Mouse (Mus musculus) hindbrain, embryonic 15.5 days (tissue): Measurements from ENCODE around the gene Fbxl5. TPM values are rescaled to one million over a fixed set of nuclear protein-coding genes. Genes with fewer than 3 reads are reported as not detected.

Experiments used
- ATAC-seq: fragments of 200-750 bp; cut with Nextera tagmentation; 2 replicates; pipeline ENCODE4 v1.8.0; 2017; ENCODE audit warnings: low read depth, moderate number of reproducible peaks, moderate TSS enrichment; ENCODE audit not compliant: low FRiP score
- H3K27ac ChIP-seq: fragments of 300-500 bp; sonication (generic); replicated peaks from 2 replicates; pipeline ENCODE4 v1.5.1; 2015; ENCODE audit warnings: mild to moderate bottlenecking, inconsistent platforms
- H3K27me3 ChIP-seq: fragments of 300-500 bp; sonication (generic); 2 replicates; pipeline ENCODE4 v1.6.1; 2015; ENCODE audit warnings: control low read depth, inconsistent platforms
- H3K36me3 ChIP-seq: fragments of 300-500 bp; sonication (generic); 2 replicates; pipeline ENCODE4 v1.6.1; 2015; ENCODE audit warnings: control low read depth, inconsistent platforms
- H3K4me1 ChIP-seq: fragments of 300-500 bp; sonication (generic); replicated peaks from 2 replicates; pipeline ENCODE4 v1.6.1; 2015; ENCODE audit warnings: control low read depth, inconsistent platforms
- H3K4me2 ChIP-seq: fragments of 300-500 bp; sonication (generic); 2 replicates; pipeline ENCODE4 v1.6.1; 2015; ENCODE audit warnings: moderate library complexity, mild to moderate bottlenecking, inconsistent platforms
- H3K4me3 ChIP-seq: fragments of 300-500 bp; sonication (generic); 2 replicates; pipeline ENCODE4 v1.5.1; 2015; ENCODE audit warnings: mild to moderate bottlenecking, inconsistent platforms
- H3K9ac ChIP-seq: fragments of 300-500 bp; sonication (generic); 2 replicates; pipeline ENCODE4 v1.6.1; 2015; ENCODE audit warnings: inconsistent platforms
- H3K9me3 ChIP-seq: fragments of 300-500 bp; sonication (generic); 2 replicates; pipeline ENCODE4 v1.6.1; 2016; ENCODE audit warnings: control low read depth, inconsistent platforms
- WGBS: fragments of 180-500 bp; shearing (Covaris S2); methylation state at CpG from one replicate; pipeline ENCODE4 v1.1.7; 2015; 5-methylcytosine and 5-hydroxymethylcytosine counted together
- polyA plus RNA-seq: library from polyadenylated mRNA; unstranded; fragments of >200 nt; fragmentation: Nextera tagmentation; extraction: Ambion mirVana; gene quantifications from 2 replicates; pipeline ENCODE4 v1.2.1, GENCODE M21; 2015

The Fbxl5 gene
- polyA plus RNA-seq, 1 experiment from 2014 or later, result 74.4 TPM

DNA sequence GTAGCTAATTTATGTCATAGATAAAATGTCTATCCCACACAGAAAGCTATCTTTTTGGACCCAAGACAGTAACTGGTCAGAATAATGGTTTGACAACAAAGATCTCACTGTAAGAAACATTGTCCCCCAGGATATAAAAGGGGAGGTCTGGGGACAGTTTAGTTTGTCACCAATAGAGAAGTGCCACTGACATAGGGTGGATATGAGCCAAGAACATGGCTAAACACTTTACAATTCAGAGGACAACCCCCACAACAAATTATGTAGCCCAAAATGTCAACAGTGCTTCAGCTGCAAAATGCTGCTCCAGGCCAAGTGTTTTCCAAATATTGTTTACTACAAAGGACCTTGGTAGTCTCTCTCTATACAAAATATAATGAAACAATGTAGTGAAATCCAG is 45.0 kb downstream of the Fbxl5 start:
- no peak overlapping the region for H3K9ac ChIP-seq
- no peak overlapping the region for H3K27ac ChIP-seq
- H3K36me3 ChIP-seq, result no peaks in the 10 kb centered on the region
- no peak for ATAC-seq
- peaks cover 22% of the 10 kb centered on the region for H3K4me1 ChIP-seq
- H3K4me2 ChIP-seq, result no peak overlapping the region
- H3K27me3 ChIP-seq, result no peaks in the 10 kb centered on the region
- H3K4me3 ChIP-seq, result no peak overlapping the region
- H3K9me3 ChIP-seq, result no peaks in the 10 kb centered on the region

DNA sequence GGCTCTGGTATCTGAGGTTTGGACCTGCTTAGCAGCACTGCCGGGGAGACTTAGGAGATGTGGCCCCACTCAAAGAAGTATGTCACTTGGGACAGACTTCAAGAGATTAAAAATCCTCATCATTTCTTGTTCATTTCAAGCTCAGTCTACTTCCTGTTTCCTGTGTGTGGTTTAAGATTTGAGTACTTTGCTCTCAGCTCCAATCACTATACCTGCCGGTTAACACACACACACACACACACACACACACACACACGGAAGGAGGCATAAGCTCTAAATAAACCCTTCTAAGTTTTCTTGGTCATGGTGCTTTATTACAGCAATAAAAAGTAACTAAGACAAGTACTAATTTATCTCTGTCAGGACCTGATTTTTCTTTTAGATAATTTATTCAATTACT is 49.9 kb downstream of the Fbxl5 start:
- Histone ChIP-seq H3K4me3 (no peak overlapping the region), H3K27ac (no peak overlapping the region), H3K9me3 (no peaks in the 10 kb centered on the region), H3K9ac (no peak overlapping the region), H3K4me1 (peaks cover 4% of the 10 kb centered on the region; the same call in 1 of the 2 replicates), H3K27me3 (no peaks in the 10 kb centered on the region), H3K4me2 (no peak overlapping the region), H3K36me3 (peaks cover 27% of the 10 kb centered on the region)
- no peak for ATAC-seq
- 91% methylated on average over 3 of the region's 3 CpGs for WGBS

DNA sequence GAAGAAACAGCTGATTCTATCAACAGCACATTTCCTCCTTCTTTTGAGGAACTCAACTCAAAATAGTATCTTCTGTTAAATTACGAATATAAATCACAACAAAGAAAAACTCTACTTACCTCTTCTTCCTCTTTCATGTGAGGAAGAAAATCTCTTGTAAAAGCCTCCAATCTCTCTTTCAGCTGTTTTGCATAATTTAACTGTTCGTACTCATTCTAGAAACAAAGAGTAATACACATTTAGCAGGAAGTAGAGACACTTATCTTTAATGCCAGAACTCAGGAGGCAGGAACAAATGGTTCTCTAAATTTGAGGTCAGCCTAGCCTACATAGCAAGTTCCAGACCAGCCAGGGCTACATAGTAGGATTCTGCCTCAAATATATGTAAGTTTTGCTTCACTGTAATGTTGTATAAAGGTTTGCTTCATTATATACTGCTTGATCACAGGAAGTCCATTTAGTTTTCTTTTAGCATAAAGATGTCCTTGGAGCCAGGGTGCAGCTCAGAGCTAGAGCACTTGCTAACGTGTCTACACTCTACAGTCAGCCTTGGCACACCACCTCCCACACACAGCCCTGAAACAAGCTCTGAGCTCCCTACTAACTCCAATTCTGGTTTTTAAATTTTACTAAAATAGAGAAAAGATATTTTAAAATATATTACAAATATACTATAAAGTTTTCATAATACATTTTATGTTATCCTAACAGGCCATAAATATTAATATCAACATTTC is 50.7 kb downstream of the Fbxl5 start:
- Histone ChIP-seq H3K4me3 (no peak overlapping the region), H3K9ac (no peak overlapping the region), H3K4me1 (no peaks in the 10 kb centered on the region), H3K4me2 (no peak overlapping the region), H3K9me3 (no peaks in the 10 kb centered on the region), H3K27me3 (no peaks in the 10 kb centered on the region), H3K36me3 (peaks cover 29% of the 10 kb centered on the region), H3K27ac (no peak overlapping the region)
- 94% methylated on average over 3 of the region's 3 CpGs for WGBS
- no peak for ATAC-seq

DNA sequence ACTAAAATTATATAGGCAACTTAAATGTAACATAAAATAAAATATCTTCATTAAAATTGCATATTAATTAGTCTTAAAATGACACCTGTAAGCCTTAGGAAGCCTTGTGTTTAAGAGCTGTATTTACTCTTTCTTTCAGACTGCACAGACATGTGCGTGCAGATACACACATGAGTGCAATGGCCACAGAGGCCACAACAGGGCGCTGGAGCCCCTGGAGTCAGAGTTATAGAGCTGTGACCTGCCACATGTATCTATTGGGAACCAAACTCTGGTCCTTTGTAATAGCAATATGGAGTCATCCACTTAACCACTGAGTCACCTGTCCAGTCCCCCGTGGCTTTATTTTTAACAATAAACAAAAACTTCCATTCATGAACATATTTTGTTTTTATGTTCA is 72.3 kb downstream of the Fbxl5 start:
- H3K27ac ChIP-seq, result no peak overlapping the region
- H3K36me3 ChIP-seq, result peaks cover 8% of the 10 kb centered on the region; the same call in 1 of the 2 replicates
- ATAC-seq, result no peak
- H3K4me2 ChIP-seq, result no peak overlapping the region
- WGBS, result 78% methylated on average over 3 of the region's 3 CpGs
- no peaks in the 10 kb centered on the region for H3K9me3 ChIP-seq
- H3K27me3 ChIP-seq, result no peaks in the 10 kb centered on the region
- H3K4me3 ChIP-seq, result no peak overlapping the region
- H3K4me1 ChIP-seq, result no peaks in the 10 kb centered on the region
- H3K9ac ChIP-seq, result no peak overlapping the region

DNA sequence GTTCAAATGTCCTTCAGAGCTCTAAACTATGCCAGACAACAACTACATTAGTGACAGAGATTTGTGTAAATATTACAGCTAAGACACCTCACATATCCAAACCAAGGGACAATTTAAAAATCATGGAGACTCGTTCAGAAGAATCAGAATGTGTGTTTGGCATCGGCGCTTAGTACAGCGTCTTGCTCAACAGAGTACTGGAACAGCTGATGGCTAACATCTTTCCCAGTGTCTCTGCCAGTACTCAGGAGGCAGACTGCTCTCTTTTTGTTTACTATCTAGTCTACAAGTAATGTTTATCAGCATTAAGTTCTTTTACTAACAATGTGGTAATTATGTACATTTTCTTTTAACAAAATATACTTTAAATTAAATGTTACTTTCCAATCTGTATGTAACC is 73.4 kb downstream of the Fbxl5 start:
- Histone ChIP-seq H3K4me3 (no peak overlapping the region), H3K4me2 (no peak overlapping the region), H3K4me1 (no peaks in the 10 kb centered on the region), H3K9me3 (no peaks in the 10 kb centered on the region), H3K36me3 (peaks cover 8% of the 10 kb centered on the region; the same call in 1 of the 2 replicates), H3K27me3 (no peaks in the 10 kb centered on the region), H3K27ac (no peak overlapping the region), H3K9ac (no peak overlapping the region)
- no peak for ATAC-seq
- 88% methylated on average over 4 of the region's 4 CpGs for WGBS

DNA sequence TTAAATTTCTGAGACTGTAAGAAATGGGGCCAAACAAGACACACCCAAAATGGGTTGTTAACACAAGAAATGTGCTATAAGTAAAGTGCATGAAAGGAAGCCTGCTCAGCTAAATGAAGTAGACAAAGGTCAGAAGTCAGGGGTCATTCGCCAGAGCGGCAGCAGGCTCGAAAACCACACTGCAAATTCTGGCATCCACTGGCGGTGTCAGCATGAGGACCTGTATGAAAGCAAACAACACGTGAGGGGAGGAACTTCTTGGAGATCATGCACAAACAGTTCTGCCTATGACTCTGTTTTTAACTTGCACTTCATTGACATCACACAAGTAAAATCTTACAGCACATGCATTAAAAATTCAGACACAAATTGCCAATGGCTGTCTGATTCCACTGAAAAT is 76.3 kb downstream of the Fbxl5 start:
- Histone ChIP-seq H3K4me3 (no peak overlapping the region), H3K9me3 (no peaks in the 10 kb centered on the region), H3K4me2 (no peak overlapping the region), H3K4me1 (no peaks in the 10 kb centered on the region), H3K36me3 (peaks cover 19% of the 10 kb centered on the region), H3K9ac (no peak overlapping the region), H3K27ac (no peak overlapping the region), H3K27me3 (no peaks in the 10 kb centered on the region)
- ATAC-seq, result no peak
- 44% methylated on average over 5 of the region's 5 CpGs for WGBS

DNA sequence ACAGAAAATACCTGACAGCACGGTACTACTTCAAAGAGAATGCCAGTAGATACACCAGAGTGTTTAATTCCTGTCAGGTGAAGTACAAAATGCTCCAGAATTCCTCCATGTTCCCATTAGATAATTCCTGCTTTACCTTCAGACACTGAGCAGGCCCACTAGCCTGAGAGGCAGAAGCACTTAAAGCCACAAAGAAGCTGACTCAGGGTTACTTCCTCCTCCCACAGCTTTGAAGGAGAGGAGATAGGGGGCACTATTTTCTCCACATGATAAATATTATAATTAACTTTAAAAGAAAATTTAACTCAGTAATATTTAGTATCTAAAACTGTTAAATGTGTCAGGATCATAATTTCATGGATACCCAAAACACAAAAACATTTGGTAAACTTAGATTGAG is 77.3 kb downstream of the Fbxl5 start:
- H3K4me2 ChIP-seq, result no peak overlapping the region
- H3K36me3 ChIP-seq, result peaks cover 19% of the 10 kb centered on the region
- 91% methylated on average over 1 of the region's 1 CpGs for WGBS
- no peak overlapping the region for H3K9ac ChIP-seq
- H3K27me3 ChIP-seq, result no peaks in the 10 kb centered on the region
- no peaks in the 10 kb centered on the region for H3K4me1 ChIP-seq
- no peak overlapping the region for H3K27ac ChIP-seq
- no peak overlapping the region for H3K4me3 ChIP-seq
- H3K9me3 ChIP-seq, result no peaks in the 10 kb centered on the region
- no peak for ATAC-seq

DNA sequence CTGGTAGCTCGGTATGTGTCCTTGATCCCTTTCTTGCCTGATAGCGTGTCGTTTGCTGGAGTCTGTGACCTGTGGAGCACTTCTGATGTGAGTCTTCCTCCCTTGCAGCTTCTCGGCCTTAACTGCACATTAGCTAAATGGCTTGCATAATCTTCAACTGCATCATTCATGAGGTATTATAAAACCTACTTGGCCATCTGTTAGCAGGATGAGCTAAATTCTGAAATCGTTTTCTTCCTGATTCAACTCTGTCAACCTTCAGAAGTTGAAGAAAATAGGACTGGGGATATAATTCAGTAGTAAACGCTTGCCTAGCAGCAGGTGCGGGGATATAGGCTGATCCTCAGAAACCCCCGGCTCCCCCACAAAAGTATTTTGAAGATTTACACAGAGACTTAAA is 89.1 kb downstream of the Fbxl5 start:
- H3K9ac ChIP-seq, result no peak overlapping the region
- no peak overlapping the region for H3K4me2 ChIP-seq
- H3K4me3 ChIP-seq, result no peak overlapping the region
- H3K27ac ChIP-seq, result no peak overlapping the region
- no peaks in the 10 kb centered on the region for H3K9me3 ChIP-seq
- H3K36me3 ChIP-seq, result peaks cover 3% of the 10 kb centered on the region; the same call in 1 of the 2 replicates
- no peaks in the 10 kb centered on the region for H3K27me3 ChIP-seq
- no peak for ATAC-seq
- 73% methylated on average over 8 of the region's 8 CpGs for WGBS
- H3K4me1 ChIP-seq, result no peaks in the 10 kb centered on the region

DNA sequence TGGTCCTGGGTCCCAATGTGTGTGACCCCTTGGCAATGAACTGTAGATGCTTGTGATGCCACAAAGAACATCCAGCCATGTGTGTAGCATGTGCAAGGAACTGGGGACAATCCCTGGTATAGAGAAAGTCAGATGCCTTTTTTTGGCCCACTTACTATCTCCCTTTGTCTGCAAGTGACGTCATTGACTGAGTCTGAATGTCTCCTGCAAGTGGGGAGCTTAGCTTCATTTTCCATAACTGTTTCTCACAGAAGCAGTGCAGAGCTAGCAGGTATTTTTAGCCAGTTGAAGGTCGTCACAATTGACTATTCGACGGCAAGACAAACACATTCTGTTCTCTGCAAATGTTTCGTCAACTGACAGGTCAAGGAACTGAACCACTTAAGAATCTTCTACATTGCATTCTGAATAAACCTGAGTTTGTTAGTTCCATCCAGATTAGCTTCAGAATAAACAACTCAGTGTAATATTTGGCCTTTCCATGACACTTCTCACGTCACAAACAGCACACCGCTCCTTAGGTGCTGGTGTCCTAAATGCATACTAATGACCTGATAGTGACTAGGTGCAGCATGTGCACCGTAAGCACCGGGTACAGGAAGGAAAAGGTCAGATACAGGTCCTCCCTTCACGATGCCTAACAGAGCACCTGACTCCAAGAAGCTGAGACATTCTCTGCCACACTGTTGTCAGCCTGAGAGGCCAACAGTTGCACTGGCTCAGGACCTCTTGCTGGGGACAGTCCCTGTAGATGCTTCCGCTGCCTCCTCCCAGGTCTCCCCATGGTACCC is 92.9 kb downstream of the Fbxl5 start:
- no peaks in the 10 kb centered on the region for H3K4me1 ChIP-seq
- H3K4me2 ChIP-seq, result no peak overlapping the region
- no peaks in the 10 kb centered on the region for H3K27me3 ChIP-seq
- H3K4me3 ChIP-seq, result no peak overlapping the region
- no peak overlapping the region for H3K9ac ChIP-seq
- no peaks in the 10 kb centered on the region for H3K9me3 ChIP-seq
- no peak for ATAC-seq
- 86% methylated on average over 11 of the region's 11 CpGs for WGBS
- H3K36me3 ChIP-seq, result peaks cover 4% of the 10 kb centered on the region; the same call in 1 of the 2 replicates
- H3K27ac ChIP-seq, result no peak overlapping the region

DNA sequence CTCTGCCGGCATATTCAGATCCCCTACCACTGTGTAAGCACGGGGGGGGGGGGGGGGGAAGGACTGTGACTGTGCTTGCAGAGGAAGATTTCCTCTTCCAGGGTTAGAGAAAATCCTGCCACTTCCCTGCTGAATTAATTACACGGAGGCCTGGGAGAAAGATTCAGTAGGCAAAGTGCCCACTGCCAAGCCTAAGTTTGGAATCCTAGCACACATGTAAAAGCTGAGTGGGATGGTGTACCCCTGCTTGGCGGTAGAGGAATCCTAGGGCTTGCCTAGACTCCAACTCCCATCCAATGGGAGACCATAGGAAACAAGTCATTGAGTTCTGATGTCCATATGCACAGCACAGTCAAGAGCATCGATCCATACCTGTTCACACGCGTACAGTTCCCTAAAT is 97.6 kb downstream of the Fbxl5 start:
- Histone ChIP-seq H3K4me3 (no peak overlapping the region), H3K9ac (no peak overlapping the region), H3K27ac (no peak overlapping the region), H3K4me2 (no peak overlapping the region), H3K27me3 (no peaks in the 10 kb centered on the region), H3K9me3 (no peaks in the 10 kb centered on the region), H3K4me1 (no peaks in the 10 kb centered on the region), H3K36me3 (peaks cover 9% of the 10 kb centered on the region)
- WGBS, result 87% methylated on average over 7 of the region's 7 CpGs
- ATAC-seq, result no peak

DNA sequence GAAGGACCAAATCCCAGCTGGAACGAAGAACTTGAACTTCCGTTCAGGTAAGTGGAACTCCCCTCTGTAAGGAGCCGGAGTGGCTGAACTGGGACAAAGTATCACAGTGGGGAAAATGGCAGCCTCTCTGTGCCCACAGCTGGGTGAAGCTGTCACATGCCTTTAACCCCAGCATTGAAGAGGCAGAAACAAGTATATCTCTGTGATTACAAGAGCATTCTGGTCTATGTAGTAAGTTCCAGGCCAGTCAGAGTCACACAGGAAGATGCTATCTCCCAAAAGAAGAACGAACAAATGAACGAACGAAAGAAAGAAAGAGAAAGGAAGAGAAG is 99.0 kb downstream of the Fbxl5 start:
- H3K27ac ChIP-seq, result no peak overlapping the region
- no peak overlapping the region for H3K4me2 ChIP-seq
- no peak overlapping the region for H3K9ac ChIP-seq
- WGBS, result 90% methylated on average over 6 of the region's 6 CpGs
- no peaks in the 10 kb centered on the region for H3K4me1 ChIP-seq
- no peaks in the 10 kb centered on the region for H3K27me3 ChIP-seq
- H3K4me3 ChIP-seq, result no peak overlapping the region
- peaks cover 13% of the 10 kb centered on the region for H3K36me3 ChIP-seq
- no peak for ATAC-seq
- no peaks in the 10 kb centered on the region for H3K9me3 ChIP-seq

DNA sequence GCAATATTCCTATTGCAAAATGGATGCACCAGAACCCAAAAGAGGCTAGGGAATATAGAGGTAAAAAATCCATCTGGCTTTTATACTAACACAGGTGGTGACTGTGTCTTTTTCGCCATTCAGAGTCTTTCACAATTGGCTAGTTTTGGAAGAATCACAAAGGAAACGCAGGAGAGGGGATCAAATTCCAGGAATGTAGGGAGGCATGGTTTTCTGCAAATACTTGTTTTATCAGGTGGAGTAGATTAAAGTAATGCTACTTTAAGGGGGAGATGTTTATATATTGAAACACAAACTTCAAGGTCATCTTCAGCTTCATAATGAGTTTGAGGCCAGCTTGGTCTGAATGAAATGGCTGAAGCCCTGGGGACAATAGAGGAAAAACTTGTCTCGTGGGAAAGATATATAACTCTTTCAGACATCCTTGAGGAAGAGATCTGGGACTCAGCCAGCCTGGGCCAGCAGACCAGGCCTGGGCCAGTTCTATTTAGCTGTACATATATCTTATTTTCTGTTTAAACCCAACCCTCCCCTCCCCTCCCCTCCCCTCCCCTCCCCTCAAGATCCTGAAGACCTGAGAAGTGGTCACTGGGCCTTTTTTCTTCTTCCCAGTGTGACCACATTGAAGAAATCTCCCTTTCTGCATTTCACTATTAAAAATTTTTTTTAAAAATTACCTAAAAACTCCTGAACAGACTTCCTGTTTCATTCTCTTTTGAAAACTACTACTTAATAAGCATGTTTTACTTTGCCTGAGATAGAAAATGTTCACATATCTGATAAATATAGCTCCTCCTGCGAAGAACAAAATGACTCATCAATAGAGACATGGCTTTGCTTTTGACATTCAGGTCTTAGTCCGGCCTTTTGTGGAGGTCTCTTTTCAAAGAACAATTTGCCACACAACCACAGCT is 99.6 kb downstream of the Fbxl5 start:
- Histone ChIP-seq H3K4me3 (no peak overlapping the region), H3K27me3 (no peaks in the 10 kb centered on the region), H3K9ac (no peak overlapping the region), H3K9me3 (no peaks in the 10 kb centered on the region), H3K4me2 (no peak overlapping the region), H3K4me1 (no peaks in the 10 kb centered on the region), H3K27ac (no peak overlapping the region), H3K36me3 (peaks cover 13% of the 10 kb centered on the region)
- WGBS, result 78% methylated on average over 5 of the region's 5 CpGs
- ATAC-seq, result no peak
